8 mouse cellular contexts compared by ENCODE assay signal in the genomic region with DNA sequence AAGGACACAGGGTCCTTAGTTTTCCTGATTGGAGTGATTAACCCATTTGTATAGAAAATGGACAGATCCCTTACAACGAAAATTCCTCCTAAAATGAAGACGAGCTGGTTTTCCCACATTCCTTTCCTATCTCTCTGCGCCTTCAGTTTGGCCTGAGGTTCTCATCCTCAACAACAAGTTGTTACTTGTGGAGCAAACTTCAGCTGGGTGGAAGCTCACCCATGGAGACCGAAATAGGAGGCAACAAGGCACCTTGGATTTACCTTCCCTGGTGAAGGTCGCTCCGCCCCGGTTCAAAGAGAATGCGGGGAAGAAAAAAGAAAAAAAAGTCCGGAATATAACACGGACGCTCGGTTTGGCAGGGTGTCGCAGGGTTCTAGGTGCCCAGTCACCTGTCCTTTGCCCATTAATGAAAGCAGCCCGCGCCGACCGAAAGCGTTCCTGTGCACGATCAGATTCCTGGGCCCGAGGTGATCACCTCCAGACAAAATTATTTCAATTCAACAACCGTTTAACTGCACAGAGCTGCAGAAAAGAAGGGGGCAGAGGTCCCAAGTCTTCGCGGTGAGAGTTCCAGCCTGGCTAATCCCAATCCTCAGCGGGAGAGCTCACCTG. TPM values are rescaled to one million over a fixed set of nuclear protein-coding genes. Genes with fewer than 3 reads are reported as not detected.
DNase-seq lines count a peak whose midpoint lies in the region; ATAC-seq and TF ChIP-seq lines count a peak whose summit lies in the region.

No protein-coding gene starts in this region.

- 4% methylated on average over 24 of the region's 24 CpGs for WGBS in embryonic facial prominence, embryonic 14.5 days
- WGBS in kidney, embryonic 16.5 days, result 6% methylated on average over 24 of the region's 24 CpGs
- 6% methylated on average over 24 of the region's 24 CpGs for WGBS in neural tube, embryonic 12.5 days

- peaks cover 52% of the 10 kb centered on the region for H3K27me3 ChIP-seq in embryonic facial prominence, embryonic 14.5 days (replicated peaks; ENCODE audit: control insufficient read depth, insufficient read depth, low read length)
- H3K27me3 ChIP-seq in kidney, embryonic 16.5 days (ENCODE audit: insufficient read depth, low read length), result peaks cover 46% of the 10 kb centered on the region
- H3K27me3 ChIP-seq in neural tube, embryonic 12.5 days (replicated peaks), result peaks cover 36% of the 10 kb centered on the region

- TF ChIP-seq CTCF in layer of hippocampus, adult 2 months (conservative IDR thresholded peaks at IDR 0.05), result no peak

- H3K9me3 ChIP-seq in embryonic facial prominence, embryonic 14.5 days (ENCODE audit: control insufficient read depth, low read length), result no peaks in the 10 kb centered on the region
- no peaks in the 10 kb centered on the region for H3K9me3 ChIP-seq in kidney, embryonic 16.5 days (ENCODE audit: low read length)
- no peaks in the 10 kb centered on the region for H3K9me3 ChIP-seq in neural tube, embryonic 12.5 days

- no peak overlapping the region for H3K27ac ChIP-seq in layer of hippocampus, adult 2 months
- peak overlapping the region; percentile 61 for H3K27ac ChIP-seq in embryonic facial prominence, embryonic 14.5 days (replicated peaks; ENCODE audit: low read depth, low read length)
- H3K27ac ChIP-seq in kidney, embryonic 16.5 days (ENCODE audit: low read length), result peak overlapping the region; percentile 26
- no peak overlapping the region for H3K27ac ChIP-seq in neural tube, embryonic 12.5 days

- DNase-seq in layer of hippocampus, adult 2 months (ENCODE audit: low spot score in 2 of 2), result no peak
- DNase-seq in layer of hippocampus, postnatal 14 days (ENCODE audit: low spot score in 2 of 2), result no peak
- peak; percentile 72 for DNase-seq in embryonic facial prominence, embryonic 14.5 days (ENCODE audit: low spot score)
- DNase-seq in left cerebral cortex, adult 8-10 months (ENCODE audit: low spot score in 2 of 2), result no peak
- DNase-seq in cerebellum, adult 11-12 months, result no peak

- peak overlapping the region; percentile 33; the same call in 1 of the 2 replicates for H3K4me3 ChIP-seq in layer of hippocampus, adult 2 months
- peak overlapping the region; percentile 42 for H3K4me3 ChIP-seq in embryonic facial prominence, embryonic 14.5 days (ENCODE audit: low read depth, low read length)
- peak overlapping the region; percentile 42 for H3K4me3 ChIP-seq in kidney, embryonic 16.5 days (ENCODE audit: low read length)
- peak overlapping the region; percentile 30 for H3K4me3 ChIP-seq in neural tube, embryonic 12.5 days

- ATAC-seq in embryonic facial prominence, embryonic 14.5 days (ENCODE audit: low read depth), result no peak
- no peak for ATAC-seq in kidney, embryonic 16.5 days (ENCODE audit: low FRiP score, low TSS enrichment)
- ATAC-seq in neural tube, embryonic 12.5 days (ENCODE audit: low FRiP score, low read depth), result peak; percentile 8; the same call in 1 of the 2 replicates
- no peak for ATAC-seq in erythroid progenitor cell, adult 5-6 weeks (replicated peaks; ENCODE audit: low FRiP score, poor library complexity, severe bottlenecking)

- no peaks in the 10 kb centered on the region for H3K36me3 ChIP-seq in embryonic facial prominence, embryonic 14.5 days (ENCODE audit: control insufficient read depth, insufficient read depth, low read length)
- no peaks in the 10 kb centered on the region for H3K36me3 ChIP-seq in kidney, embryonic 16.5 days (ENCODE audit: insufficient read depth, low read length)
- H3K36me3 ChIP-seq in neural tube, embryonic 12.5 days, result no peaks in the 10 kb centered on the region

- H3K4me1 ChIP-seq in embryonic facial prominence, embryonic 14.5 days (ENCODE audit: control insufficient read depth, insufficient read depth, low read length), result 0 out of 2 replicates have a peak, but pooled peaks cover 5% of the 10 kb centered on the region
- H3K4me1 ChIP-seq in kidney, embryonic 16.5 days (ENCODE audit: insufficient read depth, low read length), result peaks cover 7% of the 10 kb centered on the region; the same call in 1 of the 2 replicates
- H3K4me1 ChIP-seq in neural tube, embryonic 12.5 days, result peaks cover 15% of the 10 kb centered on the region

- H3K9ac ChIP-seq in embryonic facial prominence, embryonic 14.5 days (ENCODE audit: low read depth, low read length), result peak overlapping the region; percentile 56
- peak overlapping the region; percentile 42 for H3K9ac ChIP-seq in kidney, embryonic 16.5 days (replicated peaks; ENCODE audit: low read length)
- H3K9ac ChIP-seq in neural tube, embryonic 12.5 days, result peak overlapping the region; percentile 46; the same call in 1 of the 2 replicates

- peak overlapping the region; percentile 55 for H3K4me2 ChIP-seq in embryonic facial prominence, embryonic 14.5 days (ENCODE audit: low read depth, low read length)
- H3K4me2 ChIP-seq in kidney, embryonic 16.5 days (replicated peaks; ENCODE audit: low read depth, low read length), result peak overlapping the region; percentile 53
- H3K4me2 ChIP-seq in neural tube, embryonic 12.5 days (replicated peaks), result peak overlapping the region; percentile 75

RNA-seq across cellular contexts. Expression of a gene that starts 0.9 kb away (rescaled TPM):
- under 1 TPM; 0.44 to 0.54 TPM for total RNA-seq in layer of hippocampus, adult 2 months (2021)
- under 1 TPM; 0.19 to 0.76 TPM for total RNA-seq in layer of hippocampus, postnatal 14 days (2021)
- polyA plus RNA-seq in embryonic facial prominence, embryonic 14.5 days (2014; fragmentation: Nextera tagmentation; extraction: Ambion mirVana), result 7.2 and 8.9 TPM in 2 replicates
- polyA plus RNA-seq in kidney, embryonic 16.5 days (2015; fragmentation: Nextera tagmentation; extraction: Ambion mirVana), result 13.7 and 15.8 TPM in 2 replicates
- polyA plus RNA-seq in neural tube, embryonic 12.5 days (2016; fragmentation: Nextera tagmentation; extraction: Ambion mirVana), result 1.8 and 2.2 TPM in 2 replicates
- total RNA-seq in left cerebral cortex, adult 8-10 months (2022), result 1 to 10 TPM in 3 of 4 experiments, under 1 TPM in 1; 0.82 to 2.1 (median 1.2) TPM
- not detected in 2 replicates for total RNA-seq in erythroid progenitor cell, adult 5-6 weeks (2015; ENCODE audit: low replicate concordance)
- not detected in 2 replicates for total RNA-seq in erythroid progenitor cell, adult 5-6 weeks (2017; ENCODE audit: low replicate concordance)

Comparison
In these comparisons a context has a peak if more than half of its experiments do, and no peak if none do; other contexts are left out.
1. H3K27ac ChIP-seq: peak in embryonic facial prominence, embryonic 14.5 days (single experiment) and kidney, embryonic 16.5 days (single experiment); none in layer of hippocampus, adult 2 months (single experiment) and neural tube, embryonic 12.5 days (single experiment).
2. Peak in every context shown above with its lines, with median percentiles within 50 percentile points of each other: H3K4me3 ChIP-seq, H3K4me2 ChIP-seq and H3K9ac ChIP-seq.